Mouse (Mus musculus): Measurements from ENCODE around the gene Dvl2.
A peak's percentile ranks its signal among the peaks of the same experiment; 100 is the strongest.
"Not testable (repeated sequence)": the region's sequence is repeated elsewhere in the genome, so short reads cannot be mapped to it uniquely, and the experiment has no call there.

Dvl2 gene

DNA sequence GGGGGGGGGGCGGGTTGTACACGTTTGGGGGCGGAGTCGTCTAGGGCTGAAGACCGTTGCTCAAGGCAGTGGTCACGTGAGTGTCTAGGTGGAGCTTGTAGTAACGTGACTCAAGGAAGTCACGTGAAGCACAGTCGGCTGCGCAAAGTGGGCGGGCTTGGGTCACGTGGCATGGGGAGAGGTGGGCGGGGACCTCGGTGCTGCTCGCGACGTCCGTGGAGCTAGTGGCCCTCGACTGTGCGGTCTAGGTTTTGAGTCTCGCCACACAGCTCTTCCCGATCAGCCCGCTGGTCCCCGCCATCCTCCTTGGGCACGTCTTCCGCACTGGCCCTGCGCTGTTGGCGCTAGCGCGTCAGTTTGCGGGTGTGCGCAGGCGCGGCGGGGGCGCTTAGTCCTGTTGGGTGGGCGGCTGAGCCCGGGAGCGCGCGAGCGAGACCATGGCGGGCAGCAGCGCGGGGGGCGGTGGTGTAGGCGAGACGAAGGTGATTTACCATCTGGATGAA is at the start of gene Dvl2:
Gene Dvl2 (plus strand): TSS at position 200 of the 503 bp plus-strand sequence.
- peak; percentile 100 for DNase-seq

DNA sequence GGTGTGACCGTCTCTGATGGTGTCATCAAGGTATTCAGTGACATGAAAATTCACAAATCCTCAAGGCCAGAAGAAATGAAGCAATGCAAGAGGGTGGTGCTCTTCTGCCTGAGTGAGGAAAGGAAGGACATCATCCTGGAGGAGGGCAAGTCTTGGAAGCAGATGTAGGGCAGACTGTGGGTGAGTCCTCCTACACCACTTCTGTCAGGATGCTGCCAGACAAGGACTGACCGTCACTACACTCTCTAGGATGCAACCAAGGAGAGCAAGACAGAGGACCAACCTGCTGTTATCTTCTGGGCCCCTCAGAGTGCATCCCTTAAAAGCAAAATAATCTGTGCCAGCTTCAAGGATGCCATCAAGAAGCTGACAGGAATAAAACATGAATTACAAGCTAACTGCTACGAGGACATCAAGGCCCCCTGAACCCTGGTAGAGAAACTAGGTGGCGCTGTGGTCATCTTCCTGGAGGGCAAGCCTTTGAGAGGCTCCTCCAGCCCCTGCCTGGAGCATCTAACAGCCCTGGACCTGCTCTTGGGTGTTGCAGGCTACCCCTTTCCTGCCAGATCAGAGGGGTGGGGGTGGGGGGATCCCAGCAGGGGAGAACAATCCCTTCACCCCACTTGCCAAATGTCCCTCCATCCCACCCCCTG is 49.5 kb upstream of the Dvl2 start:
- peak; percentile 76 for DNase-seq

DNA sequence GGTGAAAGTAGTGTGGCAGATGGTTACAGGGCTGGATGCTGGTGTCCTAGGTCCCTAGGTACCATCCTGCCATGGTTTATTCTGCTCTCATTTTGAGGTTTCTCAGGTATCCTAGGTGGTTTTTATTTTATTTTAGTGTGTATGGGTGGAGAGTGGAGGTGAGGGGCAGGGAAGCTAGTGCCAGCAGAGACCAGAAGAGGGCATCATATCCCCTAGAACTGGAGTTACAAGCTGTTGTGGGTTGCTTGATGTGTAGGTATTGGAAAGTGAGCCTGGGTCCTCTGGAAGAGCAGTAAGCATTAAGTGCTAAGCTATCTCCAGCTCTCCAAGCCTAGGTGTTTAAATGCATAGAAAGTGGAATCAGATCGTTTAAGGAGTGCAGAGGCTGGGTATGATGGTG is 48.1 kb upstream of the Dvl2 start:
- no peak for DNase-seq

DNA sequence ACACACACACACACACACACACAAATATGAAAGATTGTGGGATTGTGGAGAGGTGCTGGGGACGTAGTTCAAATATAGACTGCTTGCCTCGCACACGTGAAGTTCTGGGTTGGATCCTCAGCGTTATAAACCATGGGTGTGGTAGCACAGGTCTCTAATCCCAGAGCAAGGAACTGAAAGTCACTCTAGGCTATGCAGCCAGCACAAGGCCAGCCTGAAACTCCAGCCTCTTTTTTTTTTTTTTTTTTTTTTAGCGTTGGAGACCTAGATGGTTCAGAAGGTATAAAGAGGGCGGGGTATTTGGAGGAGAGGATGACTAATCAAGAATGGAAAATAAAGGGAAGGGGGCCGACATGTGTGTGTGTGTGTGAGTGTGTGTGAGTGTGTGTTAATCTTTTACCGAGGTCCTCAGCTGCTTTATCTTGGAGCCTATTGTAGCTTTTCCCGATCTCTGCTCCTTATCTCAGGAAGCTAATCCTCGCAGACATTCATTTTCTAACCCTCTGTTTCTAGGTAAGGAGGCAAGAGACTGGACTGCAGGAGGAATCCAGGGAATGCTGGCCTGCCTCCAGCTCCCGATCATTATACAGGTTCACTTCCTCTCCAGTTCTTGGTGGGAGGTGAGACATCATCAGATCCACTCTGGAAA is 47.0 kb upstream of the Dvl2 start:
- DNase-seq, result no peak

DNA sequence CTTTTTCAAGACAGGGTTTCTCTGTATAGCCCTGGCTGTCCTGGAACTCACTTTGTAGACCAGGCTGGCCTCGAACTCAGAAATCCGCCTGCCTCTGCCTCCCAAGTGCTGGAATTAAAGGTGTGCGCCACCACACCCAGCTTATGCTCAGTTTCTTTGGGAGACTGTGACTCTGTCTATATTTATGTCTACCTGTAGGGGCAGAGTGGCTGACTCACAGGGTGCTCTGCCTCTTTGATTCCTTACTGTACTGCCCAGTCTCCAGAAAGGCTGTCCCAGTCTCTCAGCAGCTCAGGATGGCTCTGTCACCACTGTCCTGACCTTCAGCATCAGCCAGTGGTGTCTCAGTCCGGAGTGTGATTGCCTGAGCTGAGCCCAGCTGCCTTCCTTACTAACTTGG is 44.8 kb upstream of the Dvl2 start:
- not testable (repeated sequence) for DNase-seq

DNA sequence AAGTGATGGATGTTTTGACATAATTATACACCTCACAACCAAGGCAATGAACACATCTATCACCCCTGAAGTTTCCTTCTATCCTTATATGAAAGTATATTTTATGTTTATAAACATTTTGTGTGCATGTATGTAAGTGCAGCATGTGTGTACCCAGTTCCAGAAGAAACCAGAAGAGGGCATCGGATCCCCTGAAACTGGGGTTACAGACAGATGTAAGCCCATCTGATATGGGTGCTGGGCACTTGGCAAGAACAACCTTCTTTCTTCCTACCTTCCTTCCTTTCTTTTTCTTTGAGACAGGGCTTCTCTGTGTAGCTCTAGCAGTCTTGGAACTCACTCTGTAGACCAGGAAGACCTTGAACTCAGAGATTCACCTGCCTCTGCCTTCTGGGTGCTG is 44.2 kb upstream of the Dvl2 start:
- no peak for DNase-seq

DNA sequence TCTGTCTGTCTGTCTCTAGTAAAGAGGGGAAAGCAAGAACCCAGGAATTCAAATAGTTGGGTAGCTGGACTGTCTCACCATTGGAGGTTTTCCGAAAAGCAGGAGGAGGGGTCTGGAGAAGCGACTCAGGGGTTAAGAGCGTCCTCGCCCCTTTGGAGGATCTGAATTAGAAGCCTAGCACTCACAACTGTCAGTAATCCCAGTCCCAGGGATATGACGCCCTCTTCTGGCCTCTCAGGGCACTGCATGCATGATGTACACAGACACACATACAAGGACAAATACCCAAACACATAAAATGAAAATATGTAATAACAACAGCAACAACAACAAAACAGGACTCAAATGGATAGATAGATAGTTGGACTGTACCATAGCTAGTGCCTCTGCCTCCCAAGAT is 39.8 kb upstream of the Dvl2 start:
- no peak for DNase-seq

DNA sequence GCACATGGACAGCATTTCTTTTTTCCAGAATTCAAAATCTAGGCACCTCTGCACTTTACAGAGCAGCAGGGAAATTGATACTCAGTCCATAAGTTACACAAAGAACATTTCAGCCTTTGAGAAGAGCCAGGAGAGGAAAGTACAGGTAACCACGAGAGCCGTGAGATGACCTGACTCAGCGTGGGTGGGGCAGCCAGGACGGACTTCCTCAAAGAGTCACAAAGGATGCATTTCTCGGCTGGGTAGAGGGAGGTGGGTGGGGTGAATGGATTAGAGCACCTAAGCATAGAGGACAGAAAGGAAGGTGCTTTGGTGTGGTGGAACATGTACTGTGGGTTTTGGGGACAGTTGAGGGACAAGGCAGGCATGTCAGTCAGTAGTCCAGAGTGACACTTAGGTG is 38.6 kb upstream of the Dvl2 start:
- no peak for DNase-seq

DNA sequence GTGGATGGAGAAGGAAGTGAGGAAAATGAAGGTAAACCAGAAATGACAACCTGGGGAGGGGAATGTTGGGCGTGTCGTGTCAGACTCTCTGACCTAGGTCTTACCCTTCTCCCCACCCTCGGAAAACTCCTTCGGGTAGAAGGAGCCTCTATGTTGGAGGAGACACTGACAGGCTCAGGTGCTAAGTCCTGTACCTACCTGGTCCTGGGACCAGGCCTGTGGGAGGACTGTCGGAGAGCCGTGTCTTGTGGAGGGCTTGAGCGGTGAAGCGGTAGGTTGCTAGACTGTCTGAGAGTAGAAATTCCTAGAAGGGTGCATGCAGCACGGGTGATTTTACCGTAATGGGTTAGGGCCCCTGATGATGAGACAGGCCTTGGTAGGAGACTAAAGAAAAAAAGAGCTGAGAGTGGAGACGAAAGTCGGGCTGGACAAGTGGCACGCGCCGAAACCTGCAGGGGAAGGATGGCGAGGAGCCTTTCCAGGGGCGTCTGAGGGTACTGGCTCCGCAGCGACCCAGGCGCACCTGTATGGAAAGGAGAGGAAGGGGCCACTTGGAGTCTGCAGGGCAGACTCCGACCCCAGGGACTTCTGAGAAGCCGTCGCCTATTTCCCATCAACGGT is 35.6 kb upstream of the Dvl2 start, which contains the start of gene Cldn7:
Gene Cldn7 (plus strand): TSS at position 130 of the 621 bp plus-strand sequence.
- peak; percentile 86 for DNase-seq

DNA sequence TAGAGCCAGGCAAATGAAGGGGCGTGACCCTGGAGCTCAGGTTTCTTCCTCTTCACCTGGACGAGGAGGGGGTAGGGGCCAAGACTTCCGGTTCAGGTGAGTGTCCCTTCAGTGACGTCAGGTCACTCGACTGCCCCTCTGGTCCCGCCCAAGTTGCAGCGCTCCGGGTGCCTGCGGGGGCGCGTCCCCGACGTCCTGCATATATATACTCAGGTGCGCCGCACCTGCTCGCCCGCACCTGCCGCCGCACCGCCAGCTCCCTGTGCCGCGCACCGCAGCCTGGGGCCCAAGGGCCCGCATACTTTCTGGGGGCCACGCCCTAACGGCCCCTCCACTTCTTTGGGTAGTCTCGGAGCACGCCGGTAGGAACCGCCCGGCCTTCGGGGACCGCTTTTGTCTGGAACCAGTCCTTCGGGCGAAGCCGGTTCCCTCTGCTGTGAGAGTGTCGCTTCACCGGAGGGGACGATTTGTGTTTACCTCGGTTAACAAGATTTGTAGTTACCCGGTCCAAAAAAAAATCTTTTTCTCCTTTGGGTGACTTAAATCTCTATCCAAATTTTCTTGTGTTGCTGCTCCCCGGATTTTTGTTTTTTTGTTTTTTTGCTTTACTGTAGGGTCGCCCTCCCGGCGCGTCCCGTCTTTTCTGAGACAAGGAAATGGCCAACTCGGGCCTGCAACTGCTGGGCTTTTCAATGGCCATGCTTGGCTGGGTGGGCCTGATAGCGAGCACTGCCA is 35.0 kb upstream of the Dvl2 start:
- peak; percentile 85 for DNase-seq

DNA sequence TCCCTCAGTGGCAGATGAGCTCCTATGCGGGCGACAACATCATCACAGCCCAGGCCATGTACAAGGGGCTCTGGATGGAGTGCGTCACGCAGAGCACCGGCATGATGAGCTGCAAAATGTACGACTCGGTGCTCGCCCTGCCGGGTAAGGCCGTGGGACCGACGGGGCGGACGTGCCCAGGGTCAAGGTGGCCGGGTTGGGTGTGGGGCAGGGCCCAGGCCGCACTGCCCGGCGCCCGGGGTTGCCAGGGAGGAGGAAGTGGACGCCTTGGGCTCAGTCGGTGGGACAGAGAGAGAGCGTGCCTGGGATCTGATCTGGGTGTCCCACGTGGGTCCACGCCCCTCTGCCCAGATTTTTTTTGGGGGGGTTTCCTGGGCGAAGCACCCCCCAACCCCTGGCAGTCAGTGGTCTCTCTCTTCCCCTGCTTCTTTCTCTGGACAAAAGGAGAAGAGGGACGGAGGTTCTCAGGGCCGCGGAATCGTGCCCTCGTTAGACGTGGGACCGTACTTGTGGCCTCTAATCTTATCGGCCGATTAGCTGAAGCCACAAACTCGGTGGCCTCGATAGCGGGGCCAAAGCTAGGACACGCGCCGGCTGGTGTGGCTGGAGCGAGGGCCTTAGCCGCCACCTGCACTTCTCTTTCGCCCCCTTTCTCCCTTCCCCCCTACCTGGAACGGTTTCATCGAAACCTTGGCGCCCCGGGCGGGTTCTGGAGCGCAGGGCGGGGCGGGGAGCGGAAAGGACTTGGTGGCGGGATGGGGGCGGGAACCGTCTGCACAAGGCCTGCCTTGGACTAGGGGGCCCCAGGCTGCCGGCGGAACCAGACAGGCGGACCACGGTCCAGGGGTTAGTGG is 34.2 kb upstream of the Dvl2 start:
- DNase-seq, result peak; percentile 92

DNA sequence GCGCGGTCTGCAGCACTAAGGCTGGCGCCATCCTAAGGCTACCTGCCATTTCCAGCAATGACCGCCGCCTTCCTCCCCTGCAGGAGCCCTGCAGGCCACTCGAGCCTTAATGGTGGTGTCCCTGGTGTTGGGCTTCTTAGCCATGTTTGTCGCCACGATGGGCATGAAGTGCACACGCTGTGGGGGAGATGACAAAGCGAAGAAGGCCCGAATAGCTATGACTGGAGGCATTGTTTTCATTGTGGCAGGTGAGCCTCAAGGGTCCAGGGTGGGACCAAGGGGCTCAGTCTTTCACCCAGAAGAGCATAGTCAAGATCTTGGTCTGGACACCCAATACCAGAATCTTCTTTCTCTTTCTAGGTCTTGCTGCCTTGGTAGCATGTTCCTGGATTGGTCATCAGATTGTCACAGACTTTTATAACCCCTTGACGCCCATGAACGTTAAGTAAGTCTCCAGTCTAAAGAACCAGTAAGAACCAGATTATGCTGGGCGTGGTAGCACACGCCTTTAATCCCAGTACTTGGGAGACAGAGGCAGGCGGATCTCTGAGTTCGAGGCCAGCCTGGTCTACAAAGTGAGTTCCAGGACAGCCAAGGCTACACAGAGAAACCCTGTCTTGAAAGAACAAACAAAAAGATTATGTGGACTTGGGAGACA is 33.4 kb upstream of the Dvl2 start:
- DNase-seq, result no peak

DNA sequence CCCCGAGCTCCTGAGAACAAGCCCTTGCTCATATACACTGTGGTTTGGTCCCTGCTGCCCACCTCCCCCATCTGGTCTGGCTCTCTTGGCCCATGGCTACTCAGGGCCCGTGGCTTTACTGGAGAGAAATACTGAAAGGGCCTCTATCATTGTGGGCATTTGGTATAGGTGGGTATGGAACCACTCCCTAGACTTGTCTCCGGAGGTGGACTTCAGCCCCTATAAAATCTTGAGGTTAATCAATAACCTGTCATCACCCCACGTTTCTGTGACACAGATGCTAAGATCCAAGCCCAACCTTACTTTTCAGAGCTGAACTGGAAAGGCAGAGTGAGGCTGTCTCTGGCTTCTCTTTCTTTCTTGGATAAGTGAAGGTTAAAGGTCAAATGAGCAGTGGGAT is 31.6 kb upstream of the Dvl2 start:
- DNase-seq, result no peak

DNA sequence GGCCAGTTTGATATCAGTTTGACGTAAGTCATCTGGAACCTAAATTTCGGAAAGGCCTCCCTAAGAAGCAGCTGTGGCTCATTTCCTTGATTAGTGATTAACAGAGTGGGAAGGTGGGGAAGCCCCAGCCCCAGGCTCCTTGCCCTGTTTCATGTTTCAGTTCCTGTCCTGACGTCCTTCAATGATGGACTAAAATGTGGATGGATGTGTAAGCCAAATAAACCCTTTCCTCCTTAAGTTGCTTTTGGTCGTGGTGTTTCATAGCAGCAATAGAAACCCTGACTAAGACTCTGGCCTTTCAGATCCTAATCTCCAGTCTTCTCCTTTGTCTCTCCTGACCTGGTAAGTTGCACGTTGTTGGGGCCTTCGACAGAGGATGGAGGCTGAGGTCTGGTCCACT is 30.2 kb upstream of the Dvl2 start:
- DNase-seq, result no peak

DNA sequence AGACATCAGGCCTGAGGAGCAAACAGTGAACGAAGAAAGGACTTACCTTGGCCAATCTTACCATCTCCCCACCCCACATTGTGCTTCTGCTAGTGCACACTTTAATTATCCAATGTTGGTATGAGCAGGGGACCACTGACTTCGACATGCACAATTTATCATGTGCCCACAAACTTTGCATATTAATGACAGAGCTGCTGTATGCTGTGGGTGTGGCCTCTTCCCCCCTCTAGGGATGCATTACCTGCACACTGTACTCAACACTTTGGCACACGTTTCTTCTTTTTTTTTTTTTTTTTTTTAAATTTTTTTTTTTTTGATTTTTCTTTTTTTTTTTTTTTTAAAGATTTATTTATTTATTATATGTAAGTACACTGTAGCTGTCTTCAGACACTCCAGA is 29.6 kb upstream of the Dvl2 start:
- peak; percentile 78 for DNase-seq

DNA sequence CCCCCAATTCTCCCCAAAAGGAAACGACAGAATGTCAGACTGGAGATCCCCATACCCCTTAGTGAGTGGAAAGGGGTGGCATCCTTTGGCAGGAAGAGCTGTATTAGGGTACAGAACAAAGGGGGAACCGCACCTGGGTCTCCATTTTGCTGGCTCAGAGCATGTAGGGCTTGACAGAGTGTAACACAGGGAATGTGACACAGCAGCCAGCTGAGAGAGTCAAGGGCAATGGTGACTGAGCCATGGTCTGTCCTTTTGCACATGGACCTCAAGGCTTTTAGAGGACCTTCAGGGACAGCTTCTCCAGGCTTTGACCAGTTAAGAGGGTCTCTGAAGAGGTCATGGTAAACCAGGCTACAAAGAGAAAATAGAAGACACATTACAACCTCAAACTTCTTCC is 25.5 kb upstream of the Dvl2 start:
- DNase-seq, result no peak

DNA sequence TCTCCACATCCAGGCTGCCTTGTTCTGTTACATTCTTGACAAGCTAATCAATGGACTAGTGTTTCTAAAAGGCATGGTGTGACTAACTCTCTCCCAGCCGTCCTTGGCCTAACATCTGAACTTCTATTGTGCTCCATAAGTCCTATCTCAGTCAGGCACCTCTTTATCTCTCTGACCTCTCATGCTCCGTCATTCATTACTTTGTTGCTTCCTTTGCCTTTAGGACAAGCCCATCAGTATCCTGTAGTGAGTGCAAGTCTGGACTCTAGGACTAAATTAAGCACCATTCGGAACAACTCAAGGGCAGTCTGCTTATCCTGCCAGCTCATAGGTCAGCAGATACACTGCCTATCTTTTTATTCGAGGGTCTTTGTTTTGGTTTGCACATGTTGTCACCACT is 24.1 kb upstream of the Dvl2 start:
- no peak for DNase-seq

DNA sequence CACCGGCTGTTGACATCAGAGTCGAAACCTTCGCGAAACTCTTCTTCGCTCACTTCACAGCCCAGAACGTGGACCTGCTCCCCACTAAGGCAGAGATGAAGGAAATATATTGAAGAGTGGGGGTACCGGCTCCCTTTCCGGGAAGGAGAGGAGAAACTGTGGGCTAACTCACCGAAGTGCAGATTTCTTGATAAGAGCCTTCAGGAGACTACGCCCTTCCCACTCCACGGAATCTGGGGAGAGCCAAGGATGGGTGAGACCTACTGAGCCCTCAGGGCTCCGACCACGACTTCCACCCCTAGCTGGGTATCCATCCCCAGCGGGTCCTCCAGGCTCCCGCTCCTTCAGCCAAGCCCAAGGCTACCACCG is 20.6 kb upstream of the Dvl2 start:
- DNase-seq, result no peak

DNA sequence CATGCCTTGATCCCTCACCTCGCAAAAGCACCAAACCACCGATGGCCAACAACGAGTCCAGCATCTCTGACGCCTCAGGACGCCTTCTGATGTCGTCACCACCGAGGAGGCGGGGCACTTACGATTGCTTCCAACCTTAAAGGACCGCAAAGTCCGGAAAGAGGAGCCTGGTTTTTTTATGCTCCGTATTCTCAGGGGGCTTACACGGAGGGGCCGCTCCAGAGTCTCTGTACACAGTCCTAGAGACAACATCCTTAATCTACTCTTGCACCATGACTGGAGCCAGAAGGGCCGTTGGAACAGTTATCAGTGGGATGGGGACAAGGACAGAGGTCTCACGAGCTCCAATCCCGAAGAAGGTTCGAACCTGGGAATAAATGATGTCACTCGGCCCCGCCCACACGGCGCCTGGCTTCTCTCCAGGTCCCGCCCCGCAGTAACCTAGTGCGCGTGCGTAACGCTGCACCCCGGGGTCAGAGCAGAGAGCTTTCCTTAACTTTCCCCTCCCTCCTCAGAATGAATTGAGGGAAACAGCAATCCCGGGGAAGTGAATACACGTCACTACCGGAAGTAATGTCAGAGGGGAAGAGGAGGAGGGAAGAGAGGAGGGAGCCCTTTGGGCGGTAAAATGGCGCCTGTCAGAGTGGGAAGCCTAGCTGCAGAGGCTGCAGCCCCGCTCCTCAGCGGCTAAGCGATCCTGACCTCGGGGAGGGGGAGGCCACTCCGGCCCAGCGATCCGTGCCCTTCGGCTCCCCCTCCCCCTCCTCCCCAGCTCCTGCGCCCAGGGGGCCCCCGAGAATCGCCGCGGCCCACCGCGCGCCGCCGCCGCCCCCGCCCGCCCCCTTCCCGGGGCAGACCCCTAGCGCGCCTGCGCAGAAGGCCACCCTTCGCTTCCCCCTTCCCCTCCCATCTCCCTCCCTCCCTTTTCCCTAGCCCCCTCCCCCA is 19.9 kb upstream of the Dvl2 start:
- peak; percentile 100 for DNase-seq

DNA sequence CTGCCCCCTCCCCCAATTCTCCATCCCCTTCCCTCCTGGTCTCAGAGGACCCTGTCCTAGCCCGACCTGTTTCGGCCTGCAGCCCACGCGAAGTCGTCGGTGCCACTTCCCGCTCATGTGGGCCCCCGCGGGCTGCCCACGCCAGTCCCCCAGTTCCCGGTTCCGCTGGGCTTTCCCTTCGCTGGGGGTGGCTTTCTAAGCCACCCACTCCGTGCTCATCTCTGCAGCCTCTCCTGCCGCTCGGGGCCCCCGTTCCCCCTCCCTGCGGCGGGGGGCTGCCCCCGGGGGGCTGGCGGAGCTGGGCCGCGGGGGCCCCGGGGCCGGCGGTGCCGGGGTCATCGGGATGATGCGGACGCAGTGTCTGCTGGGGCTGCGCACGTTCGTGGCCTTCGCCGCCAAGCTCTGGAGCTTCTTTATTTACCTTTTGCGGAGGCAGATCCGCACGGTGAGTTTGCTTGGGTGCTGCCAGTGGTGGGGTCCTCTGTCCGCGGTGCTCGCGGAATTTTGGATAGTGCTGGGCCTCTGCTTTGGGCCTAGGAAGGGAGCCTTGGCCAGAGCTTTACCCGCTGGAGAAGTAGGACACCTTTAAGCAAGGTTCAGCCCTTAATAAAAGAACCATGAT is 19.1 kb upstream of the Dvl2 start, which contains the start of gene Ctdnep1:
Gene Ctdnep1 (plus strand): TSS at position 16 of the 622 bp plus-strand sequence.
- DNase-seq, result no peak
